Mouse (Mus musculus) CH12.LX (cell line): ENCODE data around the gene Slc38a9. TPM values are rescaled to one million over a fixed set of nuclear protein-coding genes. Genes with fewer than 3 reads are reported as not detected.
A peak's percentile ranks its signal among the peaks of the same experiment; 100 is the strongest.

ENCODE experiments used
- DNase-seq: peaks from one replicate; pipeline ENCODE4 v3.0.0-alpha.2; 2013; ENCODE audit errors: extremely low read depth
- H3K27ac ChIP-seq: 2 replicates; pipeline ENCODE4 v1.5.1; 2012; ENCODE audit warnings: low read depth, mild to moderate bottlenecking, control low read depth, moderate library complexity; ENCODE audit not compliant: insufficient read depth
- H3K27me3 ChIP-seq: replicated peaks from 2 replicates; pipeline ENCODE3; 2012; ENCODE audit warnings: inconsistent platforms
- H3K36me3 ChIP-seq, 2 experiments: replicated peaks in 1 of 2; 2 replicates each; pipeline versions ENCODE3 to v1.6.1; 2012; ENCODE audit warnings: inconsistent platforms in 1 of 2, low read length in 1 of 2, mild to moderate bottlenecking in 1 of 2, mixed read lengths in 1 of 2, moderate library complexity in 1 of 2; ENCODE audit not compliant: control insufficient read depth in 1 of 2, insufficient read depth in 1 of 2
- H3K4me1 ChIP-seq, 2 experiments: 2 replicates each; pipeline ENCODE4 v1.6.1; 2012; ENCODE audit warnings: inconsistent platforms in 1 of 2, moderate library complexity in 1 of 2; ENCODE audit not compliant: insufficient read depth in 2 of 2, control insufficient read depth in 1 of 2
- H3K4me2 ChIP-seq: 2 replicates; pipeline ENCODE4 v1.6.1; 2012; ENCODE audit warnings: low read depth, mild to moderate bottlenecking, control low read depth; ENCODE audit not compliant: poor library complexity, insufficient read depth, severe bottlenecking
- H3K4me3 ChIP-seq, 3 experiments: fragments of 150-350 bp in 1 of 3; sonication (generic) in 1 of 3; replicated peaks in 1 of 3; 2 replicates each; pipeline versions ENCODE3 to v1.5.1; 2011 to 2012; ENCODE audit warnings: low read depth in 2 of 3, low read length in 2 of 3, mild to moderate bottlenecking in 2 of 3, moderate library complexity in 2 of 3, control low read depth in 1 of 3, improper control_type of control experiment in 1 of 3, inconsistent platforms in 1 of 3, mixed read lengths in 1 of 3; ENCODE audit not compliant: poor library complexity in 1 of 3
- H3K79me2 ChIP-seq: replicated peaks from 2 replicates; pipeline ENCODE4 v1.6.1; 2012; ENCODE audit warnings: mild to moderate bottlenecking, moderate library complexity; ENCODE audit not compliant: control insufficient read depth, poor library complexity, insufficient read depth, severe bottlenecking; ENCODE audit errors: extremely low read depth
- H3K9ac ChIP-seq: 2 replicates; pipeline ENCODE4 v1.6.1; 2012; ENCODE audit warnings: low read depth, mild to moderate bottlenecking, control low read depth, moderate library complexity; ENCODE audit not compliant: insufficient read depth
- H3K9me3 ChIP-seq: replicated peaks from 2 replicates; pipeline ENCODE3; 2012; ENCODE audit warnings: low read length, inconsistent platforms, mixed read lengths
- ELF1 ChIP-seq: IDR thresholded peaks from 2 replicates; pipeline ENCODE4 v1.6.1; 2014; ENCODE audit warnings: low read depth, mild to moderate bottlenecking, inconsistent platforms, low read length, improper control_type of control experiment
- ETS1 ChIP-seq: conservative IDR thresholded peaks from 2 replicates; pipeline ENCODE4 v1.6.1; 2012; ENCODE audit warnings: low read depth, mild to moderate bottlenecking, inconsistent platforms, low read length, improper control_type of control experiment, moderate library complexity
- HCFC1 ChIP-seq: IDR thresholded peaks from 2 replicates; pipeline ENCODE4 v1.6.1; 2012; ENCODE audit warnings: low read depth, mild to moderate bottlenecking, inconsistent platforms, low read length, improper control_type of control experiment
- JUN ChIP-seq: IDR thresholded peaks from 2 replicates; pipeline ENCODE4 v1.6.1; 2011; ENCODE audit warnings: low read depth, mild to moderate bottlenecking, low read length, improper control_type of control experiment, moderate library complexity; ENCODE audit not compliant: insufficient read depth
- MAX ChIP-seq: IDR thresholded peaks from 2 replicates; pipeline ENCODE4 v1.6.1; 2011; ENCODE audit warnings: low read length, improper control_type of control experiment
- MAZ ChIP-seq: IDR thresholded peaks from 2 replicates; pipeline ENCODE4 v1.6.1; 2012; ENCODE audit warnings: low read depth, mild to moderate bottlenecking, inconsistent platforms, low read length, improper control_type of control experiment, moderate library complexity
- MEF2A ChIP-seq: IDR thresholded peaks from 2 replicates; pipeline ENCODE4 v1.6.1; 2014; ENCODE audit warnings: low read depth, mild to moderate bottlenecking, inconsistent platforms, low read length, improper control_type of control experiment, borderline replicate concordance
- PAX5 ChIP-seq: IDR thresholded peaks from 2 replicates; pipeline ENCODE4 v1.6.1; 2012; ENCODE audit warnings: low read length, inconsistent platforms, mixed read lengths
- POLR2AphosphoS2 ChIP-seq: IDR thresholded peaks from 2 replicates; pipeline ENCODE4 v1.6.1; 2011; ENCODE audit warnings: low read depth, low read length, improper control_type of control experiment
- RAD21 ChIP-seq: IDR thresholded peaks from 2 replicates; pipeline ENCODE4 v1.6.1; 2011; ENCODE audit warnings: low read depth, mild to moderate bottlenecking, low read length, improper control_type of control experiment, moderate library complexity
- TBP ChIP-seq: conservative IDR thresholded peaks from 2 replicates; pipeline ENCODE4 v1.6.1; 2011; ENCODE audit warnings: low read depth, low read length, improper control_type of control experiment
- UBTF ChIP-seq: IDR thresholded peaks from 2 replicates; pipeline ENCODE4 v1.6.1; 2012; ENCODE audit warnings: low read depth, mild to moderate bottlenecking, inconsistent platforms, low read length, improper control_type of control experiment, moderate library complexity
- ZKSCAN1 ChIP-seq: IDR thresholded peaks from 2 replicates; pipeline ENCODE4 v1.6.1; 2012; ENCODE audit warnings: low read depth, inconsistent platforms, low read length, improper control_type of control experiment, borderline replicate concordance
- ZMIZ1 ChIP-seq: IDR thresholded peaks from 2 replicates; pipeline ENCODE4 v1.6.1; 2012; ENCODE audit warnings: low read depth, mild to moderate bottlenecking, inconsistent platforms, low read length, improper control_type of control experiment
- dilution Hi-C: fragments of 300-500 bp; cut with MboI; formaldehyde crosslinking; loops from 2 replicates; pipeline ENCODE4 v1.14.3; 2020; ENCODE audit warnings: low sequenced_read_pairs; ENCODE audit not compliant: extremely low pct_unique_long_range_greater_than_20kb, extremely low pct_ligation_motif_present
- in situ Hi-C: fragments of 300-500 bp; cut with MboI; formaldehyde crosslinking; loops from 3 replicates; pipeline ENCODE4 v1.14.3; 2019; ENCODE audit warnings: low sequenced_read_pairs, low pct_ligation_motif_present, low pct_unique_long_range_greater_than_20kb, mixed read lengths
- polyA plus RNA-seq: library from polyadenylated mRNA; unstranded; fragments of >175 nt; gene quantifications from 2 replicates; pipeline ENCODE4 v1.2.1, GENCODE M21; 2012; ENCODE audit warnings: low read depth; ENCODE audit not compliant: insufficient read length
- total RNA-seq, 2 experiments: library from RNA; depleted of rRNA; stranded (reverse); fragments of 300-350 nt in 1 of 2; fragments of >200 nt in 1 of 2; gene quantifications; 2 replicates each; pipeline ENCODE4 v1.2.3; 2012 to 2014

Slc38a9 gene
- total and polyA plus RNA-seq, 3 experiments, result 7.8 to 10.4 (median 10.0) TPM

- no peak for DNase-seq
- peaks cover 0 to 2% of the 10 kb centered on the region in 2 experiments; a peak in 1 of 4 replicates for H3K4me1 ChIP-seq
Observed at GRCm38 (mm10) chr13:112652205-112652604, 8.3 kb upstream of the Slc38a9 start, which contains the start of gene Ddx4. TSS of gene Ddx4 (minus strand) at chr13:112652475.

DNA sequence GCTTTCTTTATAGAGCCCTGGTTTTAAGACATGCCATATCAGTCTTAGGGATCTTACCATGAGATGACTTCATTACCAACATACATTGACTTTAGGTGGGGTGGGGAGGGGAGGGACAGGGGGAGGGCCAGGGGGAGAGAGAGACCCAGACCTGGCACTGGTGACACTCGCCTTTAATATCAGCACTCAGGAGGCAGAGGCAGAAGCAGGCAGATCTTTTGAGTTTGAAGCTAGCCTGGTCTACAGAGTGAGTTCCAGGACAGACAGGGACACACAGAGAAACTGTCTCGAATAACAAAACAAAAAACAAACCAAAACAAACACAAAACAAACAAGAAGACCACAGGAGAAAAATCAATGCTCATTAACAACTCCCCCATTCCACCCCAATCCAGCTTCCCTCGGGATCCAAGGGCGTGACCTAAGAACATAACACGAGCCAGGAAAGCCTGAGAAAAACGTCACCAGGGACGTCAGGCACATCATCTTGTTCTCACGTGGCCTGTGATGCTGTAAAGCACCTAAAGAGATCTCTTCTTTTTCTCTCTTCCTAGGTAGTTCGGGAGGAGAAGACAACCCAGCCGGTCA, 471 bp upstream of the Slc38a9 start:
- Histone ChIP-seq H3K9ac (peak overlapping the region; percentile 22; the same call in 1 of the 2 replicates), H3K36me3 (no peaks in the 10 kb centered on the region), H3K4me2 (peak overlapping the region; percentile 57; the same call in 1 of the 2 replicates), H3K79me2 (no peaks in the 10 kb centered on the region; the same call in 1 of the 2 replicates), H3K27me3 (no peaks in the 10 kb centered on the region), H3K4me3 (peak overlapping the region; percentile 62 to 78 (median 66)), H3K9me3 (no peaks in the 10 kb centered on the region), H3K4me1 (peaks cover 2 to 34% of the 10 kb centered on the region in 2 experiments; a peak in 3 of 4 replicates), H3K27ac (no peak overlapping the region)
- dilution Hi-C loops, result no loop called here
- in situ Hi-C loops, result no loop called here
- DNase-seq, result no peak
- TF ChIP-seq ETS1 (no peak), HCFC1 (no peak), MAZ (no peak), MAX (peak; percentile 8; the same call in 1 of the 2 replicates), ZKSCAN1 (no peak)

More at GRCm38 (mm10) chr13:112652205-112652604, 8.3 kb upstream of the Slc38a9 start, which contains the start of gene Ddx4:
- H3K36me3 ChIP-seq, result no peaks in the 10 kb centered on the region
- peaks cover 8% of the 10 kb centered on the region for H3K9me3 ChIP-seq
- H3K27ac ChIP-seq, result no peak within 1 kb of the TSS
- in situ Hi-C loops, result no loop called here
- dilution Hi-C loops, result no loop called here
- no peak within 1 kb of the TSS for H3K4me3 ChIP-seq
- H3K9ac ChIP-seq, result no peak within 1 kb of the TSS
- H3K79me2 ChIP-seq, result no peaks in the 10 kb centered on the region
- no peak for TF ChIP-seq ELF1
- no peak for TF ChIP-seq JUN
- TF ChIP-seq TBP, result no peak
- TF ChIP-seq UBTF, result no peak
- TF ChIP-seq PAX5, result no peak
- no peak for TF ChIP-seq ZMIZ1
- no peak for TF ChIP-seq HCFC1
- TF ChIP-seq POLR2AphosphoS2, result no peak
- TF ChIP-seq MEF2A, result no peak
- TF ChIP-seq RAD21, result no peak
- H3K4me2 ChIP-seq, result no peak within 1 kb of the TSS
- no peaks in the 10 kb centered on the region for H3K27me3 ChIP-seq
